Mouse (Mus musculus): ENCODE data around the gene Tmbim1. TPM values are rescaled to one million over a fixed set of nuclear protein-coding genes. Genes with fewer than 3 reads are reported as not detected.

Gene Tmbim1
- total RNA-seq, 2 experiments from 2014 or later, result 1.9 to 2.1 TPM

GRCm38 (mm10) chr1:74282896-74283625 is 22.4 kb downstream of the Tmbim1 start:
- no peak for ATAC-seq (replicated peaks; ENCODE audit: low FRiP score, poor library complexity, severe bottlenecking)

DNA sequence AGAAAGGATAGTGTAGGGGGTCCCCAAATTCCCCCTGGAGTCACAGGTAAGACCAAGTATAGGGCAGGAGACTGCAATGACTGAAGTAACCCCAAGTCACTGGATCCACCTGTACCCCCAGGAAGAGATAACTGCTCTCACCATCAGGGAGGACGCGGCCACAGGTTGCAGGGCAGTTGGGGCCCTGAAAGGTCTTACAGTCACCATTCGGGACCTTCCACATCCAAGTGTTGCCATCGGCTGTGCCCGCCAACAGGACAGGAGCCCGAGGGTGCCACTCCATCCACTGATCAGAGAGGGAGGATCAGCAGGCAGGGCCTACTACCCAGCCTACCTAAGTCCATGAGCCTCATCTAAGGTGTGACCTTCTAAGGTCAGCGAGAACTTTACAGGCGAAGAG is 23.5 kb downstream of the Tmbim1 start:
- no peak for ATAC-seq (replicated peaks; ENCODE audit: low FRiP score, poor library complexity, severe bottlenecking)

DNA sequence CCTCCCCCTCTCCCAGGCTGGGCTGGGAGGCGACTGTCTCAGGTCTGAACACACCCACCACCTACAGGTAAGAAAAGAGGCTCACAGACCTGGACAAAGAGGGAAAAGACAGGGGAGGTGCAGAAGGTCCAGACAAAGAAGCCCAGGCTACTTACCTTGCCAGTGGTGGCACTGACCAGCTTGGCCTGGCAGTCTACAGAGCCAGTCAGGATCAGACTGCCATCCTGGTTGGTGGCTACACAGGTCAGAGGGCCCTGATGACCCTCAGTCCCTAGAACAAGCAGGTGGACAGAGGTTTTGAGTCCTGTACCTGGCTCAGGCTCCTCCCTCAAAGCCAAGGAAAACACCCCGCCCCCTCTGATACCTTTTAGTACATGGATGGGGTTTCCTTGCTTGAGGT is 24.1 kb downstream of the Tmbim1 start:
- ATAC-seq (replicated peaks; ENCODE audit: low FRiP score, poor library complexity, severe bottlenecking), result no peak

- ATAC-seq (replicated peaks; ENCODE audit: low FRiP score, poor library complexity, severe bottlenecking), result no peak
These were observed 24.7 kb downstream of the Tmbim1 start for GRCm38 (mm10) chr1:74280591-74281325.

- no peak for ATAC-seq (replicated peaks; ENCODE audit: low FRiP score, poor library complexity, severe bottlenecking)
These were observed 26.4 kb downstream of the Tmbim1 start for GRCm38 (mm10) chr1:74278988-74279387.

- no peak for ATAC-seq (replicated peaks; ENCODE audit: low FRiP score, poor library complexity, severe bottlenecking)
These were observed 26.9 kb downstream of the Tmbim1 start, which contains the start of gene Gpbar1 for GRCm38 (mm10) chr1:74278538-74278937. Gpbar1 (plus strand) TSS chr1:74278550.

DNA sequence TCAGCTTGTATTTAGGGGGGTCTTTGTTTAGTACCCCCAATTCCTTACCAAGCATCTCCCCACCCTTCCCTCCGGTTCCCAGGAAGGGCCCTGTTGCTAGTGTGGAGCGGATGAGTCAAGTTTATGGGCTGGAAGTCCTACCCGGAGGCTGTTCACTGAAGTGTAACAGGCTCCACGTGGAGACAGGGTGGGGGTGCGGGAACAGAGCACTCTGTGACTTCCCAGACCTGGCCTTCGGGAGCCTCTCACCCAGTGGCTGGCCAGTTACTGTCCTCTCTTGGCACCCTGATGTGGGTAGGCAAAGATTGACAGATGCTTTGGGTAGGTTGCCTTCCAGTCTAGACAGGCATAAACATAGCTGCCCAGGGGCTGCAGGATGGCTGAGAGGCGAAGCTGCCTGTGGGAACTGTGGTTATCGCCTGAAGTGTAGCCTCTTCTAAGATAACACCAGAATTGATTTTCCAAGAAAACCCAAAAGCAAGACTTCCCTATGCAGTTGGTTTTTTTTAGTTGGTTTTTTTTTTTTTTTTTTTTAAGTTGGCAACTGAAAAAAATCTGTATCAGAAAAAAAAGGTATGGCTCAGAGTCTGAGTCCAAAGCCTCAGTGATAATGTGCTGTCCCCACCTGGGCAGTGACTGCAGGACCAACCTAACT is 27.4 kb downstream of the Tmbim1 start:
- no peak for ATAC-seq (replicated peaks; ENCODE audit: low FRiP score, poor library complexity, severe bottlenecking)

GRCm38 (mm10) chr1:74277041-74277440 is 28.4 kb downstream of the Tmbim1 start:
- ATAC-seq (replicated peaks; ENCODE audit: low FRiP score, poor library complexity, severe bottlenecking), result no peak

- ATAC-seq (replicated peaks; ENCODE audit: low FRiP score, poor library complexity, severe bottlenecking), result no peak
These were observed 30.4 kb downstream of the Tmbim1 start for GRCm38 (mm10) chr1:74275015-74275414.

DNA sequence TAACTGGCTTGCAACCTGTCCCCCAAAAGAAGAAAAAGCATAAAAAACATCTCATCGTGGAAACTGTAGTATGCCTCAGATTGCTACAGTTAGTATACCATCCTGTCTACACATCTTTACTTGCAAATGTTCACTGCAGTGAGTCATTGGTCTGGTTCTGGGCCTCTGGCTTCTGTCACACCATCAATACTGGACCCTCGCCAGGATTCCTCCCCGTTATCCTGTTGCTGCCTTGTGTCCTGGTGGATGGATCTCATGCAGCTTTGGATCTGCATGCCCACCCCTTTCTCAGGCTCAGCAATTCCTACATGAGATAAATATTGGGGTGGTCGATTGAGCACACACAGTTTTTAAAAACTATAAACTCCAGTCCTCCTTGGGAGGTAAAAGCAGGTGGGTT is 33.8 kb downstream of the Tmbim1 start:
- ATAC-seq (replicated peaks; ENCODE audit: low FRiP score, poor library complexity, severe bottlenecking), result no peak

DNA sequence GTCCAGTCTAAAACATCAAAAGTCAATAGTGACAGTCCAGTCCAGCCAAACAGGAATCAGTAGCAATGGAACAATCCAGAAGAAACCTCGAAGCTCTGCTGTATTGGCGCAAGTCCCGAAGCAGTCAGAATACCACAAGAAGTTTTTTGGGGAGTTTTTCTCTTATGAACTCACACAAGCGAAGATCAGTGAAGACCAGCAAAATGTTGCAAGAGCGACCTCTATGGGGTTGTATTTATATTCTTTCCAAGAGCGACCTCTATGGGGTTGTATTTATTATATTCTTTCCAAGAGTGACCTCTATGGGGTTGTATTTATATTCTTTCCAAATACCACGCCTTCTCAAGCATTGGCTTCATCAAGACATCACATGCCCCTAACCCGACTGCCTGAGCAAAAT is 36.7 kb downstream of the Tmbim1 start:
- no peak for ATAC-seq (replicated peaks; ENCODE audit: low FRiP score, poor library complexity, severe bottlenecking)

DNA sequence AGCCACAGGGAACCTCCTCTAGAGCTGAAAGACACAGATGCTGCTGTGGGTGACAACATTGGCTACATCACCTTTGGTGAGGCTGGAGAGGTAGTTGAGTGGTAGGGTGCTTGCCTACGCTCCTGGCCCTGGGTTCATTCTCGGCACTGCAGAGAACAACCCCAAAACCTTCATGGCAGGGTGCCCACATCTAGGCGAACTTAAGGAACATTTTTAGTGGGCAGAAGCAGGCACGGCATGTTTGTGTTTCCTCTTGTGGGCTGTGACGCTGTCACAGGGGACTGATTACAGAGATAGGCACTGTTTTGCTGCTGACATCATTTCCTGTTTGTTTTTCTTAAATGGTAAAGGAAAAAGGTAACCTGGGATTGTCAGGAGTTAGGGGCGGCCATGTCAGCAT is 42.9 kb downstream of the Tmbim1 start:
- no peak for ATAC-seq (replicated peaks; ENCODE audit: low FRiP score, poor library complexity, severe bottlenecking)

DNA sequence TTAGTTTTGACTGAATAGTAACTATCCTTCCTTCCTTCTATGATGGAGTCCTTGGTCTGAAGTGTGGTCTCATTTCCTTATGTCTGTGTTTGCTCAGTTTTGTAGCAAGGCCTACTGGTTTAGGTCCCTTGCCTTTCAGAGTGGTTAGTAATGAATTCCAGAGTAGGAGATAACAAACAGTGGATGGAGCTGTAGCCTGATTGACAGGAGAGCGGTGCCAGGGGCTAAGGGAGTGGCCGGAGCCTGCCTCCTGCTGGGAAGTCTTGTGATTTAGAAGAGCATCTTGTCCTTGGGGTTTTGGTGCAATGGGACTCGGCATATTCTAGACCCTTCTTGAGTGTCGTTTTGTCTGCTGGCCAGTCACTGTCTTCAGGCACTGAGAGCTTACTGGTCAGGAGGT is 48.6 kb downstream of the Tmbim1 start:
- no peak for ATAC-seq (replicated peaks; ENCODE audit: low FRiP score, poor library complexity, severe bottlenecking)

DNA sequence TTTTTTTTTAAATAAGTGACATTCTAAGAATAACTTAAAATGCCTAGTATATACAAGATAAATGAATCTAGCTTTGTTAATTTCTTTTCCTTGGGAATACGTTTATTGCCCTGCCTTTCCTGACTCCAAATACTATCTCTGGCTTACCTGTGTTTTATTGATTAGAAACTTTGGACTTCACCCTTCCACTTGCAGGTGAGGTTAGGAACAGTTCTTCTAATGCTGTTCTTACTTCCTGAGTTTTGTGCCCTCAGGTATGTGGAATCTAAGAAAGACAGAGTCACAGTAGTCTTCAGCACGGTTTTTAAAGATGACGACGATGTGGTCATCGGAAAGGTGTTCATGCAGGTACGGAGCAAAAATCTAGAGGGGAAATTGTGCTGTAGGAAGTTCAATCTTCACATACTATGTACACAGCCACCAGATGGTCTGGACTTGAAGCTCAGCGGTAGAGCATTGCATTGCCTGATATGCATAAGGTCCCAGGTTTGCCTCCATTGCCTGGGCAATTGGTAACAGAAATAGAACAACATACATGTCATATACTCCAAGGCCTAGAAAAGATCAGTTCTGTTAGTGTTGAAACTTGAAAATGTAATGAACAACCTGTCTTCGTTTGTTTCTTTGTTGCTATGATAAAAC is 49.6 kb downstream of the Tmbim1 start:
- ATAC-seq (replicated peaks; ENCODE audit: low FRiP score, poor library complexity, severe bottlenecking), result no peak

DNA sequence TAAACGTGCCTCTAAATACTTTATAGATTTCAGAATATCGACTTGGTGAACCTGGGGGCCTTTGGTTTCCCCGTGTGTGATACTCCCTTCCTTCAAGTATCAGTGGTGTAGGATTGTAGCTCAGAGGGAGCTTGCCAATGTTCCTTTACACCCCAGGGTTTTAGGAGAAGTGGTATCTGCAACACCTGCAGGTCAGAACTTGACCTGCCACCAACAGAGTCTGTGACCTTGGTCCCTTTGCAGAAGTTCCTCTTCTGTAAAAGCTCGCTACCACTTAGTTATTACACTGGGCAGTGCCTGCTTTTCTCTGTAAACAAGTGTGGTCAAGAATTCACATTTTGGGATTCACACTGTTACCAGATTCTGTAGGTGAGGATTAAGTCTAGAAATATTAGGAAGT is 55.3 kb downstream of the Tmbim1 start:
- ATAC-seq (replicated peaks; ENCODE audit: low FRiP score, poor library complexity, severe bottlenecking), result no peak

DNA sequence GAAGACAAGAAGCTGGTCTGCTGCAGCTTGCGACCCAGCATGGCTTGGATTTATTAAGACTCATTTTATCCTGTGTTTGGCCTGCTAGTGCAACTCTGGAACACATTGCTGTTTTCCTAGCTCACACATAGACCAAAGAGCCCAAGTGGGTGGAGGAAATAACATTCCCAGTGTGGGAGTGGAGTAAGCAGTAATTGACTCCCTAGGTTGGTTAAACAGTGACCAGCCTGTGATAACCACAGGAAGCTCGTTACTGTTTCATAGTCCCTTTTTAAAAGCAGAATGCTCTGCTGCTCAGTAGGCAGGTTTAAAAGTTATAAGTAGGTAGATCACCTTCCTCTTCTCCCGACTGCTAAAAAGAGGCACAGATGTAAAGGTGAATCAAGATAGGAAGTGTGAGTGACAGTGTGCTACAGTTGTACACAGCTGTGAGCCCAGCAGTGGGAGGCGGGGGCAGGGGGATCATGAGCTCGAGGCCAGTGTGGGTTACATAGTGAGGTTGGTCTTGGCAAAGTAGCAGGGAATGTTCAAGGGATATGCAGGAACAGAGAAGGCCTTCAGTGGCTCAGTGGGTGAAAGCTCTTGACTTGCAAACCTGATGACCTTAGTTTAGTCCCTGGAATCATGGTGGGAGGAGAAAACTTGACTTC is 56.0 kb downstream of the Tmbim1 start:
- ATAC-seq (replicated peaks; ENCODE audit: low FRiP score, poor library complexity, severe bottlenecking), result no peak

DNA sequence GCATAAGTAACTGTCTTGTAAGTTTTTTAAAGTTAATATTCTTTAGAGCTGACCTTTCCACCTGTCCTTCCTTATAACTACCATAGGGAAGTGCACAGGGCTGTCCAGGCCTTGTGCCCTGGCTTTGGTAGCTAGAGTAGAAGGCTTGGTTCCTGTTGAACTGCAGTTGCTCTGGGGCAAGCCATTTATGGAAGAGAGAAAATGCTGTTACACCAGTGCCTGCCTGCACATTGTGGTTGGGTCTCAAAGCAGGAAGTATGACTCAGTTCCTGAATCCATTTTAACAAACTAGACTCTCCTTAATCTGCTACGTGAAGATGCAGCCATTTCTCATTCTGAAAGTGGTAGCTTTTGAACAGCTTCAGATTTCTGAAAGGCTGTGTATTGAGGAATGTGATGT is 56.6 kb downstream of the Tmbim1 start:
- ATAC-seq (replicated peaks; ENCODE audit: low FRiP score, poor library complexity, severe bottlenecking), result no peak

DNA sequence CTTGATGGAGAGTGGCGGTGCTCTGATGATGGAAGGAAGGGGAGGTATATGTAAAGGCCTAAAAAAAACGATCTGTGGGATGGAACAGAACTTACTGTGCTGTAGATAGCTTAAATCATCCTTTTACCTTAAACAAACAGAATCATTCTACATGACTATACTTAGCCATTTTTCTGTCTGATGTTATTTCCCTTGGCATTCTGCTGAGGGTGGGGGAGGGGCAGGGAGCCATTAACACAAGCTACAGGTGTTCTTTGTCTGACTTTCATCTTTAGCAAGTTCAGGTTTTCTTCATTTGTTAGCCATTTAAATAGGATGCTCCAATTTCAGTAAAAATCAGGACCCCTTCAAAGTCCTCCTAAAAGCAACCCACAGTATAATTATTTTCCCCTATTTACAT is 59.9 kb downstream of the Tmbim1 start:
- ATAC-seq (replicated peaks; ENCODE audit: low FRiP score, poor library complexity, severe bottlenecking), result no peak

DNA sequence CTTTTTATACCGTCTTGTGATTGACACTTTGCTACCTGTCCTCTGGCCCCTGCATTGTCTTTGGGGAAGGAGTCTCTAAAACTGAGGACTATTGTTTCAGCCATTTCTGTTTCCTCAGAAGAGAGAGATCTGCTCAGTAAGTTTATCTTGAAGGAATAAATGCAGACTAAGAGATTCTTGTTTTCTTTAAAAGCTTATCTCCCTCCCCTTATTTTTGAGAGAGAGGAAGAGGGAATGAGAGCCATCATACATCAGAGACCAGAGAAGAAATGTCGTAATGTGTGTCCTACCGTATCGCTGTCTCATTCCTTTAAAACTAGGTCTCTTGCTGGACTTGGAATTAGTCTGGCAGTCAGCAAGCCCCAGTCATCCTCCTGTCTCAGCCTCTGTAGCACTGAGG is 64.6 kb downstream of the Tmbim1 start:
- no peak for ATAC-seq (replicated peaks; ENCODE audit: low FRiP score, poor library complexity, severe bottlenecking)

- no peak for ATAC-seq (replicated peaks; ENCODE audit: low FRiP score, poor library complexity, severe bottlenecking)
These were observed 65.1 kb downstream of the Tmbim1 start for GRCm38 (mm10) chr1:74240311-74240710.

Data from erythroblast, adult 5-6 weeks (primary cell).